27 mouse cellular contexts compared by ENCODE assay signal in the genomic region with DNA sequence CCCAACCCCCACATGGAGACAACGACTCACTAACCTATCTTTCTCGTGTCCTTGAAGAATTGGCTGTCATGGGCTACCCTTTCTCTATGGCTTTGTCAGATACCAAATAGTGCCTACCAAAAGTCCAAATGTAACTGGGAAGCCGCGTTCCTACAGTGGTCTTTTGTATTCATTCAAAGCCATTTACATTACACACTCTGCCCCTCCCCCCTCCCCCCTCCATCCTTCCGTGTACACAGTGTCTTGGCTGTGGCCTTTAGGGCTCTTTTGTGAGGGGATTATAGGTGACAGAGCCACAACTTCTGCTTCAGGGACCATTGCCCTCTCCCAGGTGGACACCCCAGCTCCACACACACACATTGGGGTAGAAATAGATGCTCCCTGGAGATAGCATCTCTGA.
DNase-seq lines count a peak whose midpoint lies in the region; ATAC-seq and TF ChIP-seq lines count a peak whose summit lies in the region.
"Had no signal": no experiment of that assay in that cellular context is flagged by ENCODE, and none has a peak within 500 bp of the region (broad histone marks: within the 10 kb centered on the region; RNA-seq: fewer than 3 reads in every experiment).

No protein-coding gene starts in this region.

- peak; percentile 60 for DNase-seq in forebrain, embryonic 11.5 days (ENCODE audit: low spot score)
- no peak for DNase-seq in midbrain, postnatal 0 days (ENCODE audit: low spot score)
- peak; percentile 42 for DNase-seq in ZHBTc4 (ENCODE audit: low read depth, low spot score)
- DNase-seq: adrenal gland, postnatal 10 days; cerebellum, adult 2 months; cerebellum, postnatal 25 days; gastrocnemius, postnatal 14 days; heart, adult 18-20 months; heart, postnatal 10 days; kidney, adult 18-20 months; liver; lung, postnatal 36 days had no signal

- H3K27me3 ChIP-seq in forebrain, embryonic 11.5 days (ENCODE audit: control insufficient read depth, insufficient read depth, low read length), result no peaks in the 10 kb centered on the region
- no peaks in the 10 kb centered on the region for H3K27me3 ChIP-seq in forebrain, embryonic 16.5 days (replicated peaks; ENCODE audit: control insufficient read depth, insufficient read depth, low read length)
- H3K27me3 ChIP-seq in midbrain, embryonic 12.5 days, result no peaks in the 10 kb centered on the region
- no peaks in the 10 kb centered on the region for H3K27me3 ChIP-seq in midbrain, postnatal 0 days (ENCODE audit: insufficient read depth, low read length)
- H3K27me3 ChIP-seq in midbrain, embryonic 13.5 days, result no peaks in the 10 kb centered on the region
- no peaks in the 10 kb centered on the region for H3K27me3 ChIP-seq in kidney, embryonic 15.5 days
- H3K27me3 ChIP-seq: heart, embryonic 12.5 days; hindbrain, embryonic 12.5 days; liver, embryonic 15.5 days; lung, embryonic 15.5 days; megakaryocyte, embryonic 14.5 days; Patski had no signal

- H3K4me2 ChIP-seq in forebrain, embryonic 11.5 days (ENCODE audit: low read depth, low read length, severe bottlenecking), result no peak overlapping the region
- no peak overlapping the region for H3K4me2 ChIP-seq in forebrain, embryonic 16.5 days (ENCODE audit: low read length)
- H3K4me2 ChIP-seq in midbrain, embryonic 12.5 days (replicated peaks), result no peak overlapping the region
- H3K4me2 ChIP-seq in midbrain, postnatal 0 days (ENCODE audit: low read depth, low read length, poor library complexity, severe bottlenecking), result no peak overlapping the region
- no peak overlapping the region for H3K4me2 ChIP-seq in midbrain, embryonic 13.5 days (replicated peaks)
- H3K4me2 ChIP-seq in kidney, embryonic 15.5 days, result no peak overlapping the region
- H3K4me2 ChIP-seq: heart, embryonic 12.5 days; hindbrain, embryonic 12.5 days; liver, embryonic 15.5 days; lung, embryonic 15.5 days had no signal

- WGBS in forebrain, embryonic 11.5 days, result 9% methylated on average over 5 of the region's 5 CpGs
- WGBS in forebrain, embryonic 16.5 days, result 4% methylated on average over 5 of the region's 5 CpGs
- WGBS in midbrain, embryonic 12.5 days, result 18% methylated on average over 5 of the region's 5 CpGs
- WGBS in midbrain, postnatal 0 days, result 13% methylated on average over 5 of the region's 5 CpGs
- WGBS in midbrain, embryonic 13.5 days, result 8% methylated on average over 5 of the region's 5 CpGs
- 60% methylated on average over 5 of the region's 5 CpGs for WGBS in kidney, embryonic 15.5 days

- H3K4me3 ChIP-seq in forebrain, embryonic 11.5 days (ENCODE audit: low read depth, low read length), result no peak overlapping the region
- H3K4me3 ChIP-seq in forebrain, embryonic 16.5 days (replicated peaks; ENCODE audit: low read length), result no peak overlapping the region
- H3K4me3 ChIP-seq in midbrain, embryonic 12.5 days, result no peak overlapping the region
- no peak overlapping the region for H3K4me3 ChIP-seq in midbrain, postnatal 0 days (ENCODE audit: low read depth, low read length)
- no peak overlapping the region for H3K4me3 ChIP-seq in midbrain, embryonic 13.5 days (replicated peaks)
- no peak overlapping the region for H3K4me3 ChIP-seq in kidney, embryonic 15.5 days (replicated peaks)
- H3K4me3 ChIP-seq: heart, embryonic 12.5 days; hindbrain, embryonic 12.5 days; limb, embryonic 10.5 days; liver, embryonic 15.5 days; lung, embryonic 15.5 days; megakaryocyte, embryonic 14.5 days; myocyte had no signal

- TF ChIP-seq CTCF in midbrain, postnatal 0 days (IDR thresholded peaks at IDR 0.05), result no peak

- H3K27ac ChIP-seq in forebrain, embryonic 11.5 days (ENCODE audit: low read depth, low read length), result no peak overlapping the region
- no peak overlapping the region for H3K27ac ChIP-seq in forebrain, embryonic 16.5 days (ENCODE audit: low read length)
- no peak overlapping the region for H3K27ac ChIP-seq in midbrain, embryonic 12.5 days (replicated peaks)
- H3K27ac ChIP-seq in midbrain, postnatal 0 days (ENCODE audit: low read depth, low read length), result no peak overlapping the region
- no peak overlapping the region for H3K27ac ChIP-seq in midbrain, embryonic 13.5 days
- H3K27ac ChIP-seq in kidney, embryonic 15.5 days, result no peak overlapping the region
- H3K27ac ChIP-seq: hindbrain, embryonic 12.5 days; kidney, postnatal 0 days; limb, embryonic 10.5 days; liver, embryonic 15.5 days; lung, embryonic 15.5 days had no signal

- no peaks in the 10 kb centered on the region for H3K9me3 ChIP-seq in forebrain, embryonic 11.5 days (ENCODE audit: control insufficient read depth, low read length)
- no peaks in the 10 kb centered on the region for H3K9me3 ChIP-seq in forebrain, embryonic 16.5 days (ENCODE audit: control insufficient read depth, low read length)
- no peaks in the 10 kb centered on the region for H3K9me3 ChIP-seq in midbrain, embryonic 12.5 days
- no peaks in the 10 kb centered on the region for H3K9me3 ChIP-seq in midbrain, postnatal 0 days (ENCODE audit: low read length)
- H3K9me3 ChIP-seq in midbrain, embryonic 13.5 days, result no peaks in the 10 kb centered on the region
- no peaks in the 10 kb centered on the region for H3K9me3 ChIP-seq in kidney, embryonic 15.5 days (replicated peaks)
- H3K9me3 ChIP-seq: heart, embryonic 12.5 days; hindbrain, embryonic 12.5 days; limb, embryonic 10.5 days; liver, embryonic 15.5 days; lung, embryonic 15.5 days had no signal

- H3K4me1 ChIP-seq in forebrain, embryonic 11.5 days (replicated peaks; ENCODE audit: control insufficient read depth, insufficient read depth, low read length), result peaks cover 4% of the 10 kb centered on the region
- peaks cover 16% of the 10 kb centered on the region for H3K4me1 ChIP-seq in forebrain, embryonic 16.5 days (replicated peaks; ENCODE audit: control insufficient read depth, insufficient read depth, low read length)
- peaks cover 15% of the 10 kb centered on the region for H3K4me1 ChIP-seq in midbrain, embryonic 12.5 days
- H3K4me1 ChIP-seq in midbrain, postnatal 0 days (ENCODE audit: insufficient read depth, low read length), result no peaks in the 10 kb centered on the region
- H3K4me1 ChIP-seq in midbrain, embryonic 13.5 days (replicated peaks), result peaks cover 14% of the 10 kb centered on the region
- H3K4me1 ChIP-seq in kidney, embryonic 15.5 days, result no peaks in the 10 kb centered on the region
- H3K4me1 ChIP-seq: heart, embryonic 12.5 days; limb, embryonic 10.5 days; liver, embryonic 15.5 days; lung, embryonic 15.5 days; megakaryocyte, embryonic 14.5 days had no signal

- 0 out of 2 replicates have a peak, but pooled peaks have one; percentile 27 for ATAC-seq in forebrain, embryonic 11.5 days (replicated peaks; ENCODE audit: low FRiP score)
- no peak for ATAC-seq in forebrain, embryonic 16.5 days
- peak; percentile 38; the same call in 1 of the 2 replicates for ATAC-seq in midbrain, embryonic 12.5 days (ENCODE audit: low FRiP score, low read depth)
- no peak for ATAC-seq in midbrain, postnatal 0 days (ENCODE audit: low FRiP score)
- peak; percentile 77 for ATAC-seq in midbrain, embryonic 13.5 days
- no peak for ATAC-seq in kidney, embryonic 15.5 days (replicated peaks; ENCODE audit: low FRiP score)
- ATAC-seq: inflammation-experienced regulatory T-cells, adult 6 months; Patski had no signal

- no peaks in the 10 kb centered on the region for H3K36me3 ChIP-seq in forebrain, embryonic 11.5 days (ENCODE audit: control insufficient read depth, insufficient read depth, low read length)
- no peaks in the 10 kb centered on the region for H3K36me3 ChIP-seq in forebrain, embryonic 16.5 days (ENCODE audit: control insufficient read depth, insufficient read depth)
- H3K36me3 ChIP-seq in midbrain, embryonic 12.5 days, result no peaks in the 10 kb centered on the region
- H3K36me3 ChIP-seq in midbrain, postnatal 0 days (ENCODE audit: insufficient read depth, low read length), result no peaks in the 10 kb centered on the region
- H3K36me3 ChIP-seq in midbrain, embryonic 13.5 days, result no peaks in the 10 kb centered on the region
- no peaks in the 10 kb centered on the region for H3K36me3 ChIP-seq in kidney, embryonic 15.5 days
- H3K36me3 ChIP-seq: G1E; heart, embryonic 12.5 days; hindbrain, embryonic 12.5 days; limb, embryonic 10.5 days; liver, embryonic 15.5 days; lung, embryonic 15.5 days had no signal

- no peak overlapping the region for H3K9ac ChIP-seq in forebrain, embryonic 11.5 days (ENCODE audit: low read length)
- no peak overlapping the region for H3K9ac ChIP-seq in forebrain, embryonic 16.5 days (replicated peaks; ENCODE audit: low read depth, low read length)
- no peak overlapping the region for H3K9ac ChIP-seq in midbrain, embryonic 12.5 days (replicated peaks)
- H3K9ac ChIP-seq in midbrain, postnatal 0 days (replicated peaks; ENCODE audit: low read length, poor library complexity, severe bottlenecking), result no peak overlapping the region
- H3K9ac ChIP-seq in midbrain, embryonic 13.5 days (replicated peaks), result no peak overlapping the region
- no peak overlapping the region for H3K9ac ChIP-seq in kidney, embryonic 15.5 days
- H3K9ac ChIP-seq: heart, embryonic 12.5 days; hindbrain, embryonic 12.5 days; liver, embryonic 15.5 days; lung, embryonic 15.5 days had no signal

Comparison
In these comparisons a context has a peak if more than half of its experiments do, and no peak if none do; other contexts are left out.
1. ATAC-seq: peak in forebrain, embryonic 11.5 days (single experiment), midbrain, embryonic 12.5 days (single experiment) and midbrain, embryonic 13.5 days (single experiment); none in forebrain, embryonic 16.5 days (single experiment), midbrain, postnatal 0 days (single experiment) and kidney, embryonic 15.5 days (single experiment).